8 mouse cellular contexts compared by ENCODE assay signal in the genomic region with DNA sequence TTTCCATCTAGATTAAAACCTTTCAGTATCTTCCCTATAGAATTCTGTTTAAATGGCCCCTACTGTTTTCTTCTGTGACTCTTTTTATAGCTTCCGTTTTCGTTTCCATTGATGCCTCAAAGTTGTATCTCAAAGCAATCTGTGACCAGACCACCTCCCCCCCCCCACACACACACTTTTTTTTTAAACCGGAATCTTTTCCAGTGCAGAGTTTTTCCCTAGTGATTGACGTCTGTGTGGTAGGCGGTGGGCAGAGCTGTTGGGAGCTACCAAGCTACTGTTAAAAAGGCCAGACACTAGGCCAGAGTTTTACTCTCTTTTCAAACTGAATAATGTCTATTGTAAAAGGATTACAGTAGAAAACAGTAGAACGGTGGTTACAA. TPM values are rescaled to one million over a fixed set of nuclear protein-coding genes. Genes with fewer than 3 reads are reported as not detected.
DNase-seq lines count a peak whose midpoint lies in the region; ATAC-seq and TF ChIP-seq lines count a peak whose summit lies in the region.

No protein-coding gene starts in this region.

- no peaks in the 10 kb centered on the region for H3K27me3 ChIP-seq in liver, adult 2 months (ENCODE audit: control insufficient read depth, insufficient read depth, low read length)
- no peaks in the 10 kb centered on the region for H3K27me3 ChIP-seq in hindbrain, postnatal 0 days (ENCODE audit: insufficient read depth, low read length)
- H3K27me3 ChIP-seq in neural tube, embryonic 13.5 days = 0 out of 2 replicates have a peak, but pooled peaks cover 2% of the 10 kb centered on the region

- H3K4me3 ChIP-seq in liver, adult 2 months (ENCODE audit: insufficient read depth, low read depth, low read length) = peak overlapping the region; percentile 99
- peak overlapping the region; percentile 86 for H3K4me3 ChIP-seq in bone marrow, adult 2 months (replicated peaks; ENCODE audit: control insufficient read depth, low read depth, low read length)
- H3K4me3 ChIP-seq in hindbrain, postnatal 0 days (ENCODE audit: low read length) = peak overlapping the region; percentile 98
- peak overlapping the region; percentile 99 for H3K4me3 ChIP-seq in neural tube, embryonic 13.5 days

- H3K79me2 ChIP-seq in liver, adult 2 months (ENCODE audit: control insufficient read depth, insufficient read depth, low read length) = peaks cover 25% of the 10 kb centered on the region

- H3K9ac ChIP-seq in liver, adult 2 months (ENCODE audit: low read depth, low read length) = peak overlapping the region; percentile 100
- H3K9ac ChIP-seq in hindbrain, postnatal 0 days (replicated peaks; ENCODE audit: low read length) = peak overlapping the region; percentile 98
- peak overlapping the region; percentile 99 for H3K9ac ChIP-seq in neural tube, embryonic 13.5 days

- no peaks in the 10 kb centered on the region for H3K36me3 ChIP-seq in liver, adult 2 months (ENCODE audit: control insufficient read depth, insufficient read depth, low read length)
- no peaks in the 10 kb centered on the region for H3K36me3 ChIP-seq in hindbrain, postnatal 0 days (ENCODE audit: insufficient read depth, low read length)
- no peaks in the 10 kb centered on the region for H3K36me3 ChIP-seq in neural tube, embryonic 13.5 days

- H3K4me1 ChIP-seq in liver, adult 2 months (ENCODE audit: control insufficient read depth, insufficient read depth, low read length) = peaks cover 28% of the 10 kb centered on the region
- H3K4me1 ChIP-seq in bone marrow, adult 2 months (ENCODE audit: control insufficient read depth, insufficient read depth, low read length) = peaks cover 2% of the 10 kb centered on the region
- H3K4me1 ChIP-seq in hindbrain, postnatal 0 days (ENCODE audit: insufficient read depth, low read length) = peaks cover 16% of the 10 kb centered on the region; the same call in 1 of the 2 replicates
- H3K4me1 ChIP-seq in neural tube, embryonic 13.5 days (replicated peaks) = peaks cover 65% of the 10 kb centered on the region

- no peaks in the 10 kb centered on the region for H3K9me3 ChIP-seq in hindbrain, postnatal 0 days (ENCODE audit: low read length)
- H3K9me3 ChIP-seq in neural tube, embryonic 13.5 days = no peaks in the 10 kb centered on the region

- TF ChIP-seq POLR2A in liver, adult 2 months (IDR thresholded peaks at IDR 0.05; ENCODE audit: extremely low read depth, insufficient read depth, low read length) = no peak
- no peak for TF ChIP-seq POLR2A in bone marrow, adult 2 months (IDR thresholded peaks at IDR 0.05; ENCODE audit: borderline replicate concordance, control insufficient read depth, low read depth, low read length)

- 3% methylated on average over 6 of the region's 6 CpGs for WGBS in liver, adult 2 months
- 33% methylated on average over 6 of the region's 6 CpGs for WGBS in bone marrow, adult 2 months
- WGBS in hindbrain, postnatal 0 days = 3% methylated on average over 6 of the region's 6 CpGs
- 3% methylated on average over 6 of the region's 6 CpGs for WGBS in neural tube, embryonic 13.5 days

- peak overlapping the region; percentile 91 for H3K27ac ChIP-seq in liver, adult 2 months (replicated peaks; ENCODE audit: insufficient read depth, low read depth, low read length)
- H3K27ac ChIP-seq in bone marrow, adult 2 months (ENCODE audit: control insufficient read depth, insufficient read depth, low read depth, low read length, poor library complexity) = no peak overlapping the region
- peak overlapping the region; percentile 95 for H3K27ac ChIP-seq in hindbrain, postnatal 0 days
- peak overlapping the region; percentile 96 for H3K27ac ChIP-seq in neural tube, embryonic 13.5 days (replicated peaks)

- H3K4me2 ChIP-seq in hindbrain, postnatal 0 days (ENCODE audit: low read depth, low read length) = peak overlapping the region; percentile 79
- peak overlapping the region; percentile 89 for H3K4me2 ChIP-seq in neural tube, embryonic 13.5 days

- no peak for ATAC-seq in hindbrain, postnatal 0 days
- ATAC-seq in neural tube, embryonic 13.5 days (ENCODE audit: low read depth) = no peak

- TF ChIP-seq CTCF in liver, adult 2 months (IDR thresholded peaks at IDR 0.05; ENCODE audit: low read depth, low read length) = no peak
- TF ChIP-seq CTCF in bone marrow, adult 2 months (IDR thresholded peaks at IDR 0.05; ENCODE audit: control insufficient read depth, insufficient read depth, low read length) = no peak
- no peak for TF ChIP-seq CTCF in hindbrain, postnatal 0 days (IDR thresholded peaks at IDR 0.05; ENCODE audit: low read depth)

- no peak for DNase-seq in liver, adult 2 months (ENCODE audit: extremely low read depth, low read depth, low spot score)
- no peak for DNase-seq in liver
- DNase-seq in hindbrain, postnatal 0 days (ENCODE audit: low spot score) = peak; percentile 19
- DNase-seq in thymus, postnatal 10 days (ENCODE audit: low spot score in 2 of 2) = no peak
- no peak for DNase-seq in yolk sac, embryonic 10.5 days (ENCODE audit: low spot score)
- DNase-seq in embryo, embryonic 10.5 days (ENCODE audit: low spot score) = no peak

RNA-seq across cellular contexts. Expression of a gene that starts 1.1 kb away (rescaled TPM):
- 27.9 and 41.8 TPM in 2 replicates for total RNA-seq in liver, adult 2 months (2014; rRNA removed)
- polyA plus RNA-seq in liver, adult 2 months (2012; rRNA removed) = 70.9 and 87.9 TPM in 2 replicates
- polyA plus RNA-seq in bone marrow, adult 2 months (2011; ENCODE audit: insufficient read depth, insufficient read length, low replicate concordance, missing spikeins) = 10.0 and 23.5 TPM in 2 replicates
- total RNA-seq in hindbrain, postnatal 0 days (2014; rRNA removed) = 412 and 421 TPM in 2 replicates
- 296 and 321 TPM in 2 replicates for polyA plus RNA-seq in hindbrain, postnatal 0 days (2015; fragmentation: Nextera tagmentation; extraction: Ambion mirVana)
- polyA plus RNA-seq in neural tube, embryonic 13.5 days (2015; fragmentation: Nextera tagmentation; extraction: Ambion mirVana) = 194 and 209 TPM in 2 replicates

RNA-seq across cellular contexts. Expression of a gene that starts 30.6 kb away (rescaled TPM):
- total RNA-seq in liver, adult 2 months (2014; rRNA removed) = 6.1 and 10.7 TPM in 2 replicates
- polyA plus RNA-seq in liver, adult 2 months (2012; rRNA removed) = 11.1 and 12.3 TPM in 2 replicates
- polyA plus RNA-seq in bone marrow, adult 2 months (2011; ENCODE audit: insufficient read depth, insufficient read length, low replicate concordance, missing spikeins) = 28.5 and 36.5 TPM in 2 replicates
- 16.6 and 17.8 TPM in 2 replicates for total RNA-seq in hindbrain, postnatal 0 days (2014; rRNA removed)
- polyA plus RNA-seq in hindbrain, postnatal 0 days (2015; fragmentation: Nextera tagmentation; extraction: Ambion mirVana) = 26.5 and 29.2 TPM in 2 replicates
- polyA plus RNA-seq in neural tube, embryonic 13.5 days (2015; fragmentation: Nextera tagmentation; extraction: Ambion mirVana) = 30.2 and 35.8 TPM in 2 replicates

RNA-seq across cellular contexts. Expression of a gene that starts 39.4 kb away (rescaled TPM):
- 1.5 and 1.8 TPM in 2 replicates for total RNA-seq in liver, adult 2 months (2014; rRNA removed)
- 2.5 and 4.5 TPM in 2 replicates for polyA plus RNA-seq in liver, adult 2 months (2012; rRNA removed)
- 2.1 and 5.3 TPM in 2 replicates for polyA plus RNA-seq in bone marrow, adult 2 months (2011; ENCODE audit: insufficient read depth, insufficient read length, low replicate concordance, missing spikeins)
- total RNA-seq in hindbrain, postnatal 0 days (2014; rRNA removed) = 3.3 and 4.6 TPM in 2 replicates
- polyA plus RNA-seq in hindbrain, postnatal 0 days (2015; fragmentation: Nextera tagmentation; extraction: Ambion mirVana) = 3.4 and 4.7 TPM in 2 replicates
- 2.2 and 2.6 TPM in 2 replicates for polyA plus RNA-seq in neural tube, embryonic 13.5 days (2015; fragmentation: Nextera tagmentation; extraction: Ambion mirVana)

RNA-seq across cellular contexts. Expression of a gene that starts 55.6 kb away (rescaled TPM):
- 0.09 and 0.13 TPM in 2 replicates for total RNA-seq in liver, adult 2 months (2014; rRNA removed)
- polyA plus RNA-seq in liver, adult 2 months (2012; rRNA removed) = 0.05 and 0.06 TPM in 2 replicates
- 0.29 TPM in 1 of 2 replicates, not detected in the other for polyA plus RNA-seq in bone marrow, adult 2 months (2011; ENCODE audit: insufficient read depth, insufficient read length, low replicate concordance, missing spikeins)
- 10.7 and 12.6 TPM in 2 replicates for total RNA-seq in hindbrain, postnatal 0 days (2014; rRNA removed)
- 6.1 and 6.3 TPM in 2 replicates for polyA plus RNA-seq in hindbrain, postnatal 0 days (2015; fragmentation: Nextera tagmentation; extraction: Ambion mirVana)
- 6.1 and 6.4 TPM in 2 replicates for polyA plus RNA-seq in neural tube, embryonic 13.5 days (2015; fragmentation: Nextera tagmentation; extraction: Ambion mirVana)
